Mouse (Mus musculus): ENCODE measurements around the gene Sft2d2. TPM values are rescaled to one million over a fixed set of nuclear protein-coding genes. Genes with fewer than 3 reads are reported as not detected.

Gene Sft2d2
- total RNA-seq (2021): 10 to 100 TPM; 16.4 to 17.1 TPM
- long read RNA-seq, experiment 1, full-length matches to known transcripts: 7 of 16 reads
- long read RNA-seq, experiment 1, partial matches to known transcripts: 5 of 16 reads
- long read RNA-seq, experiment 1, other reads (novel, unspliced or antisense): 4 of 16 reads
- long read RNA-seq, experiment 2, full-length matches to known transcripts: 3 of 10 reads
- long read RNA-seq, experiment 2, partial matches to known transcripts: 2 of 10 reads
- long read RNA-seq, experiment 2, other reads (novel, unspliced or antisense): 5 of 10 reads

DNA sequence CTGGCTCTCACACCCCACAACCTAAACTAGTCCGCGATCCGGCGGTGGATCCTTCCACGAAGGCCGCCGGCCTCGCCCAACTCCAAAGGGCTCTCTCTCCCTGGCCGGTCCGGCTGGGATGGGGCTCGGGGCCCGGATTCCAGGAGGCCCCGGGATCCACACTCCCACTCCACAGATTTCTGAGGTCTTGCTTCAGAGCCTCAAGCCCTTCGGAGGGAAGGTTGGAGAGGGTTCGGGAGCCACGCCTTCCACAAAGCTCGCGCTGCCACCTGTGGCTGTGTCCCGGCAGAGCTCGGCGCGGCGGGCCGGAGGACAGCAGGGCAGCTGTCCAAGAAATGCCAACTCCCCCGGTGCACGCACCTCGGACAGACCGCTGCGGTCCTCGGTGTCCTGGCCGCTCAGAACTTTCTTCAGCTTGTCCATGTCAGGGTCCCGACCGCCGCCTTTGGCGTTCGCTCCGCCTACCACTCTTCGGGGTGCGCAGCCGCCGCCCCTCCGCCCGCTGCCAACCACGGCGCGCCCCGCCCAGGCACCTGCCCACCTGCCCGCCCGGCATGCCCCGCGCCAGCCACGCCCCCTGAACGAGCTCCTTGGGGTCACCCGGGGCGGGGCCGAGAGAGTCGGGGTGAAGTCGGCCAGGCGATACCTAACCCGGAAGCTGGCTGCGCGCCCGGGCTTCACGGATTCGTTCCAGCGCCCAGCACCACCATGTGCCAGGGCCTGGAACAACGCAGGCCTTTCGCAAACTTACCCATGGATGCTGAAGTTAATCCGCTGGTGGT is at the start of gene Sft2d2:
TSS of gene Sft2d2 (minus strand) at position 559 of the 782 bp plus-strand sequence.
- peak; percentile 66 to 70 for DNase-seq (ENCODE audit: low spot score in 2 of 2)

DNA sequence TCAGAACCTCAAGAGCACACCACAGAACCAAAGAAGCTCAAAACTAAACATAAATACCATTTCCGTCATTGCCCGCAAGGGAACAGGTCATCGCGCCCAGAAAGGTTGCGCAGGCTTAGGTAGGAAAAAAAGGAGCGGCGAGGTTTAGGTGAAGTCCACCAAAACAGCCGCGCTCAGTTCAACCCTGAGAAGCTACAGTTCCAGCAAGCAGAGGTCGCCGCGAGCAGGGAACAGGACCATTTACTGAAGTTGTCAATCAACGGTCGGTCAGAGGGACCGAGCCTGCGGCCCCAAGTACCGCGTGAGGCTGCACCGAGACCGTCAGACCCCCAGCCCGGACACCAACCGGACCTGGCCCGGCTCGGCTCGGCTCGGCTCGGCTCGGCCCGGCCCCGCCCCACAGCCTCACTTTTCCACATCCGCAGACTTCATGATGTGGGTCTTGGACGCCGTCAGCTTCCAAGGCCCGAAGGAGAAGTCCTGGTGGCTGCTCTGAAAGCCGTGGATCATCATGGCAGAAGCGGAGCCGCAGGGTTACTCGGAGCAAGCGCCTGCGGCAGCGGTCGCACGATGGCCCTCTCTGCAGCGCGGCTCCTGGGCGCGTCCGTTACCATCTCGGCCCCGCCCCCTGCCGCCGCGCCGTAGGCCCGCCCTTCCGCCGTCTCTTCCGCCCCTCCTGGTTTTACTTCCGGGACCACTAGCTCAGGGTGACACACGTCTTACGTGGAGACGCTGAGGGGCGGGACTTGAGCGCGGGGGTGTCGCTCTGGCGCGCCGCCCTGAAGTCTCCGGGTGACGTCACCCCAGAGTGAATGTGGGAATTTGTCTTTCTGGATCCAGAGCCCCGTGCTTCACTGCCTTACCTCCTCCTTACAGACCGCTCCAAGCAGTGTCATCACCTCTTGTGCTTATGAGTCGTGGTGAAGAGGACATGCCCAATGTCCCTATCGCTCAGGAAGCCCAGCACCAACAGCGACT is 42.4 kb upstream of the Sft2d2 start, which contains the start of gene Tiprl:
TSS of gene Tiprl (minus strand) at position 676 of the 978 bp plus-strand sequence.
- peak; percentile 96 to 97 for DNase-seq (ENCODE audit: low spot score in 2 of 2)

DNA sequence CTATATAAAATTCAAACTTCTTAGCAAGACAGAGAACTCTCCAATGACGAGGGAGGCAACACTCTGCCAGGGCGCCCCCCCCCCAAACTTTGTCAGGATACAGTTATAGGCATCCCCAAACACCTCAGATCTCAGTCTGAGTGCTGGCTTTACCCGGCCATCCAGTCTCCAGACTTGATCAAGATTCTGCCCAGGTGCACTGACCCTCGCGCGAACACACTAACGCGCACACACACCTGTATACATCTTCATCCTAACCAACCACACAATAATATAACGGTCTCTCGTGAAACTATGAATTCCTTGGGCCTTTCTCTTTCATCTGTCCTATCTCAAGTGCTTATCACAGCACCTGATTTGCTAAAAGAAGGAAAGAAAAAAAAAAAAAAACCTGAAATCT is 41.6 kb upstream of the Sft2d2 start:
- DNase-seq (ENCODE audit: low spot score in 2 of 2): no peak

DNA sequence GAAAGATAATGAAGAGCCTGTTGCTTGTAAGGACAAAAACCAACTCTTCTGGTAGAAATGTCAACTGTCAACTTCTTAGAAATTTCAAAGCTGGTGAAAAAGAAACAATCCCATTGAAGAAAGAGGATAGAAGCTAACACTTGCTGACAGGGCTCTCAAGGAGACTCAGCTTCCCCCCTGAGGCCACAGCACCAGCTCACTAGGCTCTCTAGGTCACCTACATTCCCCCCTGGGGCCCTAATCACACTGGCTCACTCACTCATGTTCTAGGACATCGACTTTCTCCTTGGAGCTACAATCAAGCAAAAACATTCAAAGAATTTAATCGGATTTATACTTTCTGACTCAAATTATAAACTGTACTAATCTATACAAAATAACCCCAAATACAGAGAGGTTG is 39.6 kb upstream of the Sft2d2 start:
- DNase-seq (ENCODE audit: low spot score in 2 of 2): no peak

DNA sequence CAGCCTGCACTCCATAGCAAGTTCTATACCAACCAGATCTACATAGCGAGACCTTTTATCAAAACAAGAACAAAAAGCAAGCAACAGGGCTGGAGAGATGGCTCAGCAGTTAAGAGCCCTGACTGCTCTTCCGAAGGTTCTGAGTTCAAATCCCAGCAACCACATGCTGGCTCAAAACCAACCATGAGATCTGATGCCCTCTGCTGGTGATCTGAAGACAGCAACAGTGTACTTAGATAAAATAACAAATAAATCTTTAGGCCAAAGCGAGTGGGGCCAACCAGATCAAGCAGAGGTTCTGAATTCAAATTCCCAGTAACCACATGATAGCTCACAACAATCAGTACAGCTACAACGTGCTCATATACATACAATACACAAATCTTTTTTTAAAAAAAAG is 36.5 kb upstream of the Sft2d2 start:
- no peak for DNase-seq (ENCODE audit: low spot score in 2 of 2)

DNA sequence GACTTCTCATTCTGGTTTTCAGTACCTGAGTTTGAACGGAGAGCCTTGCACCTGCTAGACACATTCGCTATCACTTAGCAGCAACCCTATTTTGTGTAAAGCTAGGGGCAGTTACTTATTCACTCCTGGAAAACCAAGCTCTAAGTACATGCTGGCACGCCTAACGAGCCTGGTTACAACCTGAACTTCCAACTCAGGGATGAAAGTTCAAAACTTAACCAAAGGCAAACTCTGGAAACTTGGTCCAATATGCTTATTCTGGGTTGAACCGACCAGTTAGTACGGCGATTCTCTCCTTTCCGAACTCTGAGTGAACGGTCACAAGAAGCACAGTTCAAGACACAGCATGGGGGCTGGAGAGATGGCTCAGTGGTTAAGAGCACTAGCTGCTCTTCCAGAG is 35.3 kb upstream of the Sft2d2 start:
- no peak for DNase-seq (ENCODE audit: low spot score in 2 of 2)

DNA sequence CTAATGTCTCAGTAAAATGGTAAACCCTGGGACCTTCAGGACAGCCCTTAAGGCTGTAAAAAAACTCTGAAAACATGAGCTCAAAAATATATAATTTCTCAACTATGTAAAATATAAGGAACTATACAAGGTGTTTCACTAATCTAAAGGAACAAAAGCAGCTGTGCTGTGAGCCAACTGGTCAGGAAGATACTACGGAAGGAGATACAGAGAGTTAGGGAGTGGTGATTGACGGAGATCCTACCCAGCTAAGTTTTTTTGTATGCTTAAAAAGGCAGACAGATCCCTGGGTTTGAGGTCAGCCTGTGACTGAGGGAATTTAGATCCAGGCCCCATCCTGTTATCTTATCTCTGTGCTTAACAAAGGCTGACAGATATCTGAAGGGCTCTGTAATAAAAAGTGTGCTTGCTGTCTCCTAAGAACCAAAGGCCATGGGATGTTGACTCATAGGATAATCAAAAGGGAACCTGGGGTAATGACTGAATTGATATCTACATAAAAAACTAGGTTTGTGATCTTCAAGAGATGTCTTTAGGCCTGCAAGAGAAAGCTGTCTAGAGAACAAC is 22.9 kb upstream of the Sft2d2 start:
- no peak for DNase-seq (ENCODE audit: low spot score in 2 of 2)

DNA sequence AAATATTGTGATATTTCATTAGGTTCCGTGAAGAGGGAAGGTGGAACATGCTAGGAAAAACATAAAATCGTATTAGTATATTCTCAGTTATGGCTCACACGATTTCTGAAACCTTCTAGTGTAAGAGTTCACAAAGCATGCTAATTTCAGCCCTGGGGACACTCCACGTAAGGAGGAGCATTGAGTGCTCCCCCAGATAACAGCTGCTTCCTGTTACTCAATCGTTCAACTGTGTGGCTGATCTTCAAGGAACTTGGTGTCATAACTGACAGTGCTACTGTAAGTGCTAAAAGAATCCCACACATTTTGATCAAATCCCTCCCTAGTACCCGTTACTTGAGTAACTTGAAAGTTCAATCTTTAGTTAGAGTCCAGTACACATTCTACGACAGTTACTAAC is 21.6 kb upstream of the Sft2d2 start:
- DNase-seq (ENCODE audit: low spot score in 2 of 2): no peak

DNA sequence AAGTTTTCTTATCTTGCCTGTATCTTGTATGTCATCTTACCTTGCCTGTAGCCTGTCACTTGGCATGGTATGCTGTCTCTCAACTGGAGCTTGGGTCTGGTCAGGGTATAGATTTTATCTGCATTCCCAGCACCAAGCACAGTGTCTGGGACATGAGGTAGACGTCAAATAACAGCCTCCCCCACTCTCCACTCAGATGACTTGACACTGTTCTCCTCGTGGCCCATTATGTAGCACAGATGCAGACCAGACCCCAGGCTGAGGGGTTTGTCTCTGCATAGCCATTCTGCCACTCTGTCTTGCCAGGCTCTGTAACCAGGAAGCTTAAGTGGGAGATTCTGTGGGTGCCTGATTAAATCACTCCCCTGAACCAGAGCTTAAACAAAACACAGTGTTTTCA is 11.4 kb upstream of the Sft2d2 start:
- no peak for DNase-seq (ENCODE audit: low spot score in 2 of 2)

DNA sequence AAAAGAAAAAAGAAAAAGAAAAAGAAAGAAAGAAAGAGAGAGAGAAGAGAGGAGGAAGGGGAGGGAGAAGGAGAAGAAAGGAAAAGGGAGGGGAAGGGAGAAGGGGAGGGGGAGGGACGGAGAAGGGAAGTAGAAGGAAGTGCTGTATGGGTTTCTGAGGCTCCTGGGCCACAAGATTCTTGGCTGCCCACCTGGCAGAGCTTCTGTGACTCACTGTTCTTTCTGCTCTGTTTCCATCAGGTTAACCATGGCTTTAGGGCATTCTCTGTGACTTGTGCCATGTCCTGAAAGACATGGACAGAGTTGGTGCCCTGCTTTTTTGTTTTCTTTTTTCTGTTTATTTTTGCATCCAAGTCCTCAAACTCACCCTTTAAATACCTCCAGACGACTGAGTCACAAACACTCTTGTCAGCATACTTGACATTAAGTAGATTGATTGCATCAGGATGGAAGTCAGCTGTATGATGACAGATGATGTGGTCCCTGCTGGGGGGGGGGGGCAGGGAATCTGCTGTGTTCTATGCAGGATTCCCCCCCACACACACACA is 9.3 kb upstream of the Sft2d2 start:
- no peak for DNase-seq (ENCODE audit: low spot score in 2 of 2)

DNA sequence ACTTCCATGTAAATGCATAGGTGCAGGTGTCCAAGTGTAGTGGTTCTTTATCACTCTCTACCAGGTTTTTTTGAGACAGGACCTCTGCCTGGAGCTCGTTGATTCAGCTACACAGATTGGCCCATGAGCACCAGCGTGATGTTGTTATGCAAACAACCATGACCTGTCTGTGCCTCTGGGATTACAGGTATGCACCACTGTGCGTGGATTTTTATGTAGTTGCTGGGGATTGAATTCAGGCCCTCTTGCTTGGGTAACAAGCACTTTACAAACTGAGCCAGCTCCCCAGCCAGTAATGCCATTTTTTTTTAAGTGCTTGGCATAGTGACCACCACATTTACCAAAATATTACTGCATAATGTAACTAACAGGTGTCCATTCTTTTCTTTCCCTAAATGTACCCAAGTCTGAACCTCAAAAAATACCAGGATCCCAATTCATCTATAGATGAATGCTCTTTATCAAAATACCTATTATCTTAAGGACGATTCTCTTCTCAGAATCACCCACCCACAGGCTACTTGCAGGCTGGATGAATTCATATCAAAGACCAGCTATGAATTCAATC is 7.3 kb upstream of the Sft2d2 start:
- no peak for DNase-seq (ENCODE audit: low spot score in 2 of 2)

DNA sequence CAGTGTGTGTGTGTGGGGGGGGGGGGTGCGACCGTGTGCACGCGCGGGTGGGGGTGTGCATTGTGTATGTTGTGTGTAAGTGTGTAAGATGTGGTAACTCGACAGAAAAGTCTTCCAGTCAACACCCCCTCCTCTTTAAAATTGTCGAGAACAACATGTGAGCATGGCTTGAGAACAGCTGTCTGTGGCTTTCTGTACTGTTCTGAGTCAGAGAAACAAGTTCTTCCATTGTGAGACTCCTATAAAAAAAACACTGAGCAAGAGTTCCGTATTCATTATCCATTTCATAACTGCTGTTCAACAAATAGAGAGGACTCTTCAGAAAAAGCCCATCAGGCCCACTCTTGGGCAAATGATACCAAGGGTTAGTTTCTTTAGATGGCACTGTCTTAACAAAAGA is 6.5 kb upstream of the Sft2d2 start:
- no peak for DNase-seq (ENCODE audit: low spot score in 2 of 2)

DNA sequence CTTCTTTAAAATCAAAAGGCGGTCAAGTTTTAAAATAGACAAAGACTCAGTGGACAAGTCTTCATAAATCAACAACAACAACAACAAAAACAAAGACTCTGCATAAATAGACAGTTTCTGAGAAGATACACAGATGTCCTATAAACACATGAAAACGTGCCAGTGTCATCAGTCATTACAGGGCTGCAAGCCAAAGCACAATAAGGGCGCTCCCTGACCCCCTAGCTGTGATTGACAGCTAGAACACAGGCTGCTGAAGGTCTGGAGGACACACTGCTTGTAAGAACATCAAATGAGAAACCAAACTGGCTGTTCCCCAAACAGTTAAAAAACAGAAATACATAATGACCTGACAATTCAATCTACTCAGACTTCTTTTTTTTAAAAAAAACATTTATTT is 5.4 kb upstream of the Sft2d2 start:
- DNase-seq (ENCODE audit: low spot score in 2 of 2): no peak

DNA sequence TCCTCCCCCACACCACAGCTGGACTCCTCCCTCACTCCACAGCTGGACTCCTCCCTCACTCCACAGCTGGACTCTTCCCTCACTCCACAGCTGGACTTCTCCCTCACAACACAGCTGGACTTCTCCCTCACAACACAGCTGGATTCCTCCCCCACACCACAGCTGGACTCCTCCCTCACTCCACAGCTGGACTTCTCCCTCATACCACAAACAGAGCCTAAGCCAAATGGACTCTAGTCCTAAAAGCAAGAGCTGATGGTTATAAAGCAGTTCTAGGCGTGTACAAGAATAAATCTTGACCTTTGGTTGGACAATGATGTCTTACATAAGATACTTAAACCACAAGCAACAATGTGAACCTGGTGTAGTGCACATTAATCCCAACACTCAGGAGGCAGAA is 4.7 kb upstream of the Sft2d2 start:
- no peak for DNase-seq (ENCODE audit: low spot score in 2 of 2)

DNA sequence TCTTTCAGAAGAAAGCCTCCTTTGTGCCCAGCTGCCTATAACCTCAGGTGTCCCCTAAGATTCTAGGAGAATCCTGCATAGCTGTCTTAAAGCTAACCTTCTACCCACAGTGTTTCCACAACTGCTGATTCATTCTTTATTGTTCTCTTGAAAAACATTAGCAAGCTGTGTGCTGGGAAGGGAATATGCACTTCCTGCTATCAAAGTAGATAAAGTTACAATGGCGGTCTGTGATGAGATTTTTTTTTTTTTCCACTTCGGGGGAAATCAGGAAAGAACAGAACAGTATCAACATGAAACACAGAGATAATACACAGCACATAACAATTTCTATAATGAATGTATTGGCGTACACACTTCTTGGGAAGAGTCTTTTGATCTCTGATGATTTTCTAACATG is 3.6 kb upstream of the Sft2d2 start:
- DNase-seq (ENCODE audit: low spot score in 2 of 2): no peak

DNA sequence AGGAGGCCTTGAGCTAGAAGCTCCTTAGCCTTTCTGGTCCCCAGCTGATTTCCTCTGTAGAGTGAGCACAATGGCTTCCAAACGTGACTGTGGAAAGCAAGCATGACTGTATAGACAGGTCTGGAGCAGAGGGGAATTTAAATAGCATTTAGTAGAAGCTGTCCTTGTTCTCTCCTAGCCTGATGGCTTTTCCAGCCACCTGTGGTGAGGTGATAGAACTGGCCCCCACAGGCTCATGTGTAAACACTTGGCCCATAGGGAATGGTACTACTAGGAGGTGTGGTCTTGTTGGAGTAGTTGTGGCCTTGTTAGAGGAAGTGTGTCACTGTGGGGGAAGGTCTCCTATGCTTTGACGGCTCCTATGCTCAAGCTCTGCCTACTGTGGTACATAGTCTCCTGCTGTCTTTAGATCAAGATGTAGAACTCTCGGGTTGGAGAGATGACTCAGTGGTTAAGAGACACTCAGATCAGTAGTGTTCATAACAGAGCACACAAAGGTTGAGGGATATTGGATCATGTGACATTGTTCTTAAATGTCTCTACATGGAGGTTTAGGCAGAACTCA is 1.2 kb upstream of the Sft2d2 start:
- DNase-seq (ENCODE audit: low spot score in 2 of 2): no peak

DNA sequence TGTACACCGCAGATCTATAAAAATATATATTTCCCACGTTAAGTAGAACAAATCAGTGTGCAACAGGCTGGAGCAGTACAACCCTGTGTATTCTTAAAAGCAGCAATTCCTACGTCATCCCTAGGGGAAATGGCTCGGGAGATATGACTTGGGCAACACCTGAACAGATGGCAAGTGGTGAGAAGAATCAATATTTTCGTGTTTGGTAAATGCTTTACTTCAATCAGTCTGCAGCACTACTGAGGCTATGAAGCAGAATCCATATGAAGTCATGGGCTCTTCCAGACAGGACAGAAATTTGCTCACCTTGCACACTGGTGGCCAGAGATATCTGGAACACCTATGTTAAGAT is 400 bp upstream of the Sft2d2 start:
- no peak for DNase-seq (ENCODE audit: low spot score in 2 of 2)

DNA sequence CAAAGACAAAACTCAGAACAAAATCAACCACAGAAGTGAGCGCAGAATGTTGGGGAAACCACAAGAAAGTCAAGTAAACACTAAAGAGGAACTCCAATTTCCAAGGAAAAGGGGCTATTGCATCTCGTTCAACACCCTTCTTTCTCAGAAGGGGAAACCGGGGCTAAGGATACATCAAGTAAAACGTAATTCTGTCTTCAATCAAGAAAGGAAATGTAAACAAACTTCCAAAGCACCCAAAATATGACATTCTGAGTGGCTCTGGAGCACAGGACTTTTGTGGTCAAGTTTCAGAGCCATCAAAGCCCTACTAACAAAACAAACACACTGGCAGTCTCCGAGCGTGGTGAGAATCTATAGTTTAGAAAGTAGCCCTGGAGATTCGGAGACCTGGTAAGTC is 812 bp downstream of the Sft2d2 start:
- no peak for DNase-seq (ENCODE audit: low spot score in 2 of 2)

DNA sequence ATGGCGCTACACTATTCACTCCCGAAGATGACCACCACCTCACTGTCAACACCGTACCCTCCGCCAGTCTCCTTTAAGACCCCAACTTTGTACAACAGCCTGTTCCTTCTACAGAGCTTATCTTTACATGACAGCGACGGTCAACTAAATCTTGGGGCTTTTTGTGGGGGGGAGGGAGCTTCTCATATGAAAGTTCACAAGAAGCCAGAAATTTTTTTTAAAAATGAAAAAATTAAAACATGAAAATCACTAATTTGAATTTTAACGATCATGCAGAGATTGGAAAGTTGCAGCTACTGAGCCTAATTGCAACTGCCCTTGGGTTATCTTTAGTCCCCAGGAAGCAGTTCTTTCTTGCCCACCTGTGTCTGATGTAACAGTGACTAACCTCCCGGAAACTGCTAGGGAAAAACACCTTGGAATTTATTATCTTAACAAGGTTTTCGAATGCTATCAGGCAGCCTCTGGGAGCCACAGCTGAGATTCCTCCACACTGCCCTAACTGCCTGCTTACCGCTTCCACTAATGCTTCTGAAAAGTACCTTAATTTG is 1.4 kb downstream of the Sft2d2 start:
- no peak for DNase-seq (ENCODE audit: low spot score in 2 of 2)

DNA sequence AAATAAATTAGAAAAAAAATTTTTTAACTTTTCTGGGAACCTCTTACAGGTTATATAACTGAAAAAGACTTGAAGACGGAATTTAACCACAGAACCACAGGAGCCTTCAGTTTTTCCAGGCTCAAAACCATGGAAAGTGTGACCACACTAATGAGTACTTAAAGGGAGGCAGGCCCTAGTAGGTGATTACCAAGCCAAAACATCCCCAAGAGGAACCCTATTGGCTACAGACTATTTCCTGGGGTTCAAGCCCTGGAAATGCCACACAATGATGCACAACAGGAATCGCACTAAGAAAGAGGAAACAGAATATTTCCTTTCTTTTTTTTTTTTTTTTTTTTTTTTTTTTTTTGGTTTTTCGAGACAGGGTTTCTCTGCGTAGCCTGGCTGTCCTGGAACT is 2.1 kb downstream of the Sft2d2 start:
- DNase-seq (ENCODE audit: low spot score in 2 of 2): no peak
